Mouse (Mus musculus) hindbrain, embryonic 16.5 days (tissue): Measurements from ENCODE around the gene Pwwp2a. TPM values are rescaled to one million over a fixed set of nuclear protein-coding genes. Genes with fewer than 3 reads are reported as not detected.

Experiments
- ATAC-seq: fragments of 200-750 bp; cut with Nextera tagmentation; 2 replicates; pipeline ENCODE4 v1.8.0; 2017; ENCODE audit warnings: moderate TSS enrichment, moderate library complexity
- H3K27ac ChIP-seq: fragments of 300-500 bp; sonication (generic); 2 replicates; pipeline ENCODE4 v1.5.1; 2014; ENCODE audit warnings: low read depth, mild to moderate bottlenecking, control low read depth, low read length, moderate library complexity
- H3K27me3 ChIP-seq: fragments of 300-500 bp; sonication (generic); replicated peaks from 2 replicates; pipeline ENCODE4 v1.6.1; 2014; ENCODE audit warnings: low read length; ENCODE audit not compliant: control insufficient read depth, insufficient read depth
- H3K36me3 ChIP-seq: fragments of 300-500 bp; sonication (generic); 2 replicates; pipeline ENCODE4 v1.6.1; 2014; ENCODE audit warnings: mild to moderate bottlenecking, low read length, moderate library complexity, mixed read lengths; ENCODE audit not compliant: control insufficient read depth, insufficient read depth
- H3K4me1 ChIP-seq: fragments of 300-500 bp; sonication (generic); 2 replicates; pipeline ENCODE4 v1.6.1; 2014; ENCODE audit warnings: low read depth, low read length; ENCODE audit not compliant: control insufficient read depth, insufficient read depth
- H3K4me2 ChIP-seq: fragments of 300-500 bp; sonication (generic); 2 replicates; pipeline ENCODE4 v1.6.1; 2014; ENCODE audit warnings: mild to moderate bottlenecking, low read length, control low read depth, moderate library complexity
- H3K4me3 ChIP-seq: fragments of 300-500 bp; sonication (generic); 2 replicates; pipeline ENCODE4 v1.5.1; 2014; ENCODE audit warnings: mild to moderate bottlenecking, low read length, control low read depth, moderate library complexity
- H3K9ac ChIP-seq: fragments of 300-500 bp; sonication (generic); 2 replicates; pipeline ENCODE4 v1.6.1; 2014; ENCODE audit warnings: low read depth, mild to moderate bottlenecking, control low read depth, low read length, moderate library complexity
- H3K9me3 ChIP-seq: fragments of 300-500 bp; sonication (generic); 2 replicates; pipeline ENCODE4 v1.6.1; 2014; ENCODE audit warnings: mild to moderate bottlenecking, low read length, moderate library complexity; ENCODE audit not compliant: control insufficient read depth
- WGBS: fragments of 180-500 bp; shearing (Covaris S2); extraction: QIAGEN DNeasy Blood & Tissue Kit; methylation state at CpG from one replicate; pipeline ENCODE4 v1.1.7; 2014; 5-methylcytosine and 5-hydroxymethylcytosine counted together
- polyA plus RNA-seq: library from polyadenylated mRNA; unstranded; fragments of >200 nt; fragmentation: Nextera tagmentation; extraction: Ambion mirVana; gene quantifications from 2 replicates; pipeline ENCODE4 v1.2.1, GENCODE M21; 2015

Pwwp2a gene
- polyA plus RNA-seq, 1 experiment from 2014 or later = 12.5 TPM

DNA sequence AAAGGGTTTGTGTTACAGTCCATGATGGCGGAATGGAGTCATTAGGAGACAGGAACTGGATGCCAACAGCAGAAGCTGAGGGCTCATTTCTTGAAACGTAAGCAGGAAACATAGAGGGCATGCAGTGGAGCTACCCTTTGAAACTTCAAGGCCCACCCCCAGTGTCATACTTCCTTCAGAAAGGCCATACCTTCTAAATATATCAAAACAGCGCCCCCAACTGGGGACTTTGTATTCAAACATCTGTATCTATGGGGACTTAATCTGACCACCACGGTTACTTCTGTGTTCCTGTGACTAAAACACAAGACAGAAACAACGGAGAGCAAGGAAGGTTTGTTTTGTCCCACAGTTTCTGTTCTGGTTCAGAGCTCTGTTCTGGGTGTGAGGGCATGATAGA lies 73.6 kb downstream of the Pwwp2a start:
- 73% methylated on average over 5 of the region's 5 CpGs for WGBS
- H3K36me3 ChIP-seq = no peaks in the 10 kb centered on the region

DNA sequence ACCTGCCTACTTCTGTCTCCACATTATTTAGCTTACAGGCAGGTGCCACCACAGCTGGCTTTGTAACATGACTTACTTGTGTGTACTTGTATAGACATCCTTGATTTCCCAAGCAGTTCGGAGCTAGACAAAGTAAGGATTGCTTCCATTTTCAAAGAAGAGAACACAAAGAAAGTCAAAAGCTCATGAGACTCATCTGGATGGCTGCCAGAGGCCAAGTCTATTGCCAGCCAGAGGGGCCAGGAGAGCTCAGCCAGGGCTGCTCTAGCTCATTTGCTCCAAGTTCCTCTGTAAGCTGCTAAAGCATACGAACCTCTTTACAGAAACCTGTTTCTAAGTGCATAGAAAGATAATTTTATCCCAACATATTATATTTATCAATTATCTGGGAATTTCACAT lies 76.6 kb downstream of the Pwwp2a start:
- Histone ChIP-seq H3K9ac (no peak overlapping the region), H3K4me2 (no peak overlapping the region), H3K27ac (no peak overlapping the region), H3K4me3 (no peak overlapping the region), H3K27me3 (no peaks in the 10 kb centered on the region), H3K9me3 (no peaks in the 10 kb centered on the region), H3K4me1 (no peaks in the 10 kb centered on the region), H3K36me3 (no peaks in the 10 kb centered on the region)
- 65% methylated on average over 2 of the region's 2 CpGs for WGBS
- ATAC-seq = no peak

More for the DNA sequence above, 73.6 kb downstream of the Pwwp2a start:
- Histone ChIP-seq H3K27ac (no peak overlapping the region), H3K4me1 (no peaks in the 10 kb centered on the region), H3K9ac (no peak overlapping the region), H3K4me3 (no peak overlapping the region), H3K4me2 (no peak overlapping the region), H3K27me3 (0 out of 2 replicates have a peak, but pooled peaks cover 2% of the 10 kb centered on the region), H3K9me3 (no peaks in the 10 kb centered on the region)
- no peak for ATAC-seq

DNA sequence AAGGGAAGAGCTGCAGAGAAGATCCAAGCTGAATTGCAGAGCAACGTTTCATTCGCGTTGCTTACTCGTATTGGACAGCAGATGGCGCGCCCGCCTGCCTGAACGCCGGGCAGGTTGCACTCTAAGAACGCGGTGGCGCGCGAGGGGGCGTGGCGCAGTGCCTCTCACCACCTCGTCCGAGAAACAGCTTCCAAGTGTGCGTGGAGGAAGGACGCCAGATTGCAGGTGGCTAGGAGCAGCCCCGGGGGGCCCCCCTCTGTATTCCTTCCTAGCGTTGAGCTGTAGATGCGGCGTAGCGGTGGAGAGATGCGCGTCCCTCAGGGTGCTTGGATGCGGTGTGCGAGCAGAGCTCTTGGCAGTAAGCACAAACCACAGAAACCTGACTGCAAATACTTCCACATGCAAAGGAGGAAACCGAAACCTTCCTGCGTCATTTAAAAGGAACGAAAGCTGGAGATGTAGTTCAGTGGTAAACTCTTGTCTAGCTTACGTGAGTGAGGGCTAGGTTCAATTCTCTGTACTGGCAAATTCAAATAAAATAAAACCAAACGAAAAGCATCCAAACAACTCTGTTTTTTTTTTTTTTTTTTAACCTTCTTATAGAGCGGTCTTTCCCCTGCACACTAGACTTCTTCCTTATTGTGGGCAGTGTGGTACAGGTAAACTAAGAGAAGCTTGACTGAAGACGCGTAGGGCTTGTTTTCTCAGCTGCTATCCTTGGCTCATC lies 85.3 kb downstream of the Pwwp2a start:
- Histone ChIP-seq H3K27me3 (no peaks in the 10 kb centered on the region), H3K9ac (peak overlapping the region; percentile 73), H3K4me2 (peak overlapping the region; percentile 81), H3K27ac (peak overlapping the region; percentile 34; the same call in 1 of the 2 replicates), H3K4me1 (0 out of 2 replicates have a peak, but pooled peaks cover 3% of the 10 kb centered on the region), H3K9me3 (no peaks in the 10 kb centered on the region), H3K36me3 (no peaks in the 10 kb centered on the region), H3K4me3 (peak overlapping the region; percentile 61)
- peak; percentile 97 for ATAC-seq
- WGBS = 6% methylated on average over 37 of the region's 37 CpGs

DNA sequence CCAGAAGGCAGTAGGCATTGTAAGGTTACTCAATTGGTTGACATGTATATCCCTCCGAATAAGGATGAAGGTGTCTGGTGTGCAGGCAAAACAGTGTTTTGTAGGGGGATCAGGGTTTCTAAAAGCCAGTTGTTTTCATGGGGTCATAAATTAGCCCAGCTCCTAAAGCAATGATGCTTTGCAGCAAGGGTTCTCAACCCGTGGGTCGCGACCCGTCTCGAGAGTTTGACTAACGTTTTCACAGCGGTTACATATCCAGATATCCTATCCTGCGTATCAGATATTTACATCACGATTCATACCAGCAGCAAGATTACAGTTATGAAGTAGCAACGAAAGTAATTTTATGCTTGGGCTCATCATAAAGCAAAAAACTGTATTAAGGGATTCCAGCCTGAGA lies 86.0 kb downstream of the Pwwp2a start:
- H3K9ac ChIP-seq = no peak overlapping the region
- 74% methylated on average over 11 of the region's 11 CpGs for WGBS
- ATAC-seq = no peak
- no peaks in the 10 kb centered on the region for H3K27me3 ChIP-seq
- no peaks in the 10 kb centered on the region for H3K36me3 ChIP-seq
- H3K27ac ChIP-seq = no peak overlapping the region
- H3K4me3 ChIP-seq = no peak overlapping the region
- H3K9me3 ChIP-seq = no peaks in the 10 kb centered on the region
- peak overlapping the region; percentile 81 for H3K4me2 ChIP-seq
- H3K4me1 ChIP-seq = 0 out of 2 replicates have a peak, but pooled peaks cover 3% of the 10 kb centered on the region

DNA sequence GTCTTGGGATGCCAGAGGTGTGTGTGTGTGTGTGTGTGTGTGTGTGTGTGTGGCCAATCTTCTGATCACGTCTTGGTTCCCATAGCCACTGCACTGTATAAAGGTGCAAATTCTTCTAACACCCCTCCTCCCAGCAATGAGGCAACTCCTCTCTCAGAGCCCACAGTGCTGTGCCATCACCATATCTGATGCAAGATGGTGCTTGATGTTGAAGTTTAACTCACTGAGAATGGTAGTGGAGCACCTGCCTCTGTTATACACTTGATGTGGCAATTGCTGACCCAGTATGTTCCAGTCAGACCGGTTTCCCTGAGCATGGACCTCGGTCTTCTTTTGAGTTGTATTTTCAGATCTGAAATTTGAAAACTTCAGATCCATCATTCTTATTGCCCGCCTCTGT lies 88.3 kb downstream of the Pwwp2a start:
- no peaks in the 10 kb centered on the region for H3K36me3 ChIP-seq
- 0 out of 2 replicates have a peak, but pooled peaks cover 3% of the 10 kb centered on the region for H3K4me1 ChIP-seq
- H3K27ac ChIP-seq = no peak overlapping the region
- H3K4me3 ChIP-seq = no peak overlapping the region
- no peaks in the 10 kb centered on the region; the same call in 1 of the 2 replicates for H3K27me3 ChIP-seq
- no peaks in the 10 kb centered on the region for H3K9me3 ChIP-seq
- no peak overlapping the region for H3K4me2 ChIP-seq
- no peak for ATAC-seq
- no peak overlapping the region for H3K9ac ChIP-seq
- 92% methylated on average over 4 of the region's 4 CpGs for WGBS

Other genes starting within 250 kb of the Pwwp2a start
- gene Slu7, start 248.3 kb upstream of the Pwwp2a start, polyA plus RNA-seq = 54.4 and 55.2 TPM in 2 replicates
- 15.5 and 16.6 TPM in 2 replicates for gene C1qtnf2, start 207.7 kb upstream of the Pwwp2a start, polyA plus RNA-seq
- gene Ccnjl, start 153.2 kb upstream of the Pwwp2a start, polyA plus RNA-seq = 7.1 and 10.7 TPM in 2 replicates
- gene 4933415A04Rik, start 95.0 kb upstream of the Pwwp2a start, polyA plus RNA-seq = 2.2 and 3.3 TPM in 2 replicates
- gene Fabp6, start 80.5 kb upstream of the Pwwp2a start, polyA plus RNA-seq = not detected in 2 replicates
- gene Ttc1, start 66.0 kb downstream of the Pwwp2a start, polyA plus RNA-seq = 69.4 and 70.1 TPM in 2 replicates
- gene Adra1b, start 219.2 kb downstream of the Pwwp2a start, polyA plus RNA-seq = 17.0 and 19.4 TPM in 2 replicates